Mouse (Mus musculus) lung, adult 2 months (tissue): ENCODE measurements around the gene Cabp1. TPM values are rescaled to one million over a fixed set of nuclear protein-coding genes. Genes with fewer than 3 reads are reported as not detected.

Experiments used
- DNase-seq: peaks from one replicate; pipeline ENCODE4 v3.0.0; 2022
- H3K4me1 ChIP-seq: fragments of 200-500 bp; 2 replicates; pipeline ENCODE4 v1.6.1; 2011; ENCODE audit warnings: low read length; ENCODE audit not compliant: control insufficient read depth, insufficient read depth
- H3K4me3 ChIP-seq: fragments of 200-500 bp; replicated peaks from 2 replicates; pipeline ENCODE3; 2011; ENCODE audit warnings: low read depth, mild to moderate bottlenecking, control low read depth, low read length; ENCODE audit errors: extremely low read depth
- CTCF ChIP-seq: fragments of 200-500 bp; IDR thresholded peaks from 2 replicates; pipeline ENCODE4 v1.5.1; 2011; ENCODE audit warnings: mild to moderate bottlenecking, low read length, control low read depth; ENCODE audit not compliant: insufficient read depth
- POLR2A ChIP-seq: fragments of 200-500 bp; IDR thresholded peaks from 2 replicates; pipeline ENCODE4 v1.6.1; 2011; ENCODE audit warnings: low read depth, mild to moderate bottlenecking, control low read depth, low read length, borderline replicate concordance; ENCODE audit errors: extremely low read depth
- WGBS: fragments of 180-500 bp; shearing (Covaris S2); methylation state at CpG from one replicate; pipeline ENCODE4 v1.1.7; 2018; 5-methylcytosine and 5-hydroxymethylcytosine counted together
- polyA plus RNA-seq: library from polyadenylated mRNA; depleted of rRNA; stranded (reverse); fragments of >200 nt; gene quantifications from 2 replicates; pipeline ENCODE4 v1.2.3, GENCODE M21; 2012

The Cabp1 gene
- polyA plus RNA-seq, 1 experiment: 6.9 TPM

GRCm38 (mm10) chr5:115212451-115212850 lies 18.3 kb upstream of the Cabp1 start:
- TF ChIP-seq CTCF (no peak), POLR2A (no peak)
- WGBS: 74% methylated on average over 9 of the region's 9 CpGs
- H3K4me3 ChIP-seq: no peak overlapping the region
- DNase-seq: no peak
- no peaks in the 10 kb centered on the region for H3K4me1 ChIP-seq

GRCm38 (mm10) chr5:115210380-115210779 lies 16.2 kb upstream of the Cabp1 start:
- TF ChIP-seq CTCF: peak; percentile 57
- TF ChIP-seq POLR2A: no peak
- H3K4me3 ChIP-seq: no peak overlapping the region
- H3K4me1 ChIP-seq: no peaks in the 10 kb centered on the region
- WGBS: 15% methylated on average over 1 of the region's 1 CpGs
- peak; percentile 33 for DNase-seq

GRCm38 (mm10) chr5:115208601-115209000 lies 14.4 kb upstream of the Cabp1 start:
- 72% methylated on average over 5 of the region's 5 CpGs for WGBS
- no peak for DNase-seq
- Histone ChIP-seq H3K4me1 (peaks cover 7% of the 10 kb centered on the region; the same call in 1 of the 2 replicates), H3K4me3 (no peak overlapping the region)
- no peak for TF ChIP-seq CTCF

DNA sequence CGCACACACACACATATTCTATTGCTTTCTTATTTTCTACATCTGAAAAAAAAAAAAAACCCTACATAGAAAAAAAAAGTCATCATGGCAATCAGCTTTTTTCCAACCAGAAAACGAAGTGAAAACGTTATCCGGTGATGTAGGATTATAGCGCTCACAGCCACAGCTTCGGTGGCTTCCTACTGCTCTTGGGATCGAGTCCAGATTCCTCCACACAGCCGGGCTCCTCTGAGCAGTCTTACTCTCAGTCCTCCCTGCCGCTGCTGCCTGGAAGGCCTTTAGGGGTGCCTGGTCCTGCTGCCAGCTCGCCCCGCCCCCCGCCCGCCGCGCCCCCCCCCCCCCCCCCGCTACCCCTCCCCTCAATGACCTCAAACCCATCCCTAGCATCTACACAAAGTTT lies 13.7 kb upstream of the Cabp1 start:
- WGBS: 22% methylated on average over 10 of the region's 16 CpGs
- no peak for DNase-seq
- peaks cover 7% of the 10 kb centered on the region; the same call in 1 of the 2 replicates for H3K4me1 ChIP-seq
- H3K4me3 ChIP-seq: no peak overlapping the region
- no peak for TF ChIP-seq CTCF

- 62% methylated on average over 5 of the region's 5 CpGs for WGBS
Observed at GRCm38 (mm10) chr5:115207244-115207643, 13.1 kb upstream of the Cabp1 start.

GRCm38 (mm10) chr5:115204562-115205311 lies 10.6 kb upstream of the Cabp1 start:
- TF ChIP-seq CTCF (no peak), POLR2A (peak; percentile 33; the same call in 1 of the 2 replicates)
- DNase-seq: peak; percentile 17
- Histone ChIP-seq H3K4me1 (peaks cover 7% of the 10 kb centered on the region; the same call in 1 of the 2 replicates), H3K4me3 (peak overlapping the region; percentile 41)
- WGBS: 6% methylated on average over 31 of the region's 31 CpGs

More at GRCm38 (mm10) chr5:115207244-115207643, 13.1 kb upstream of the Cabp1 start:
- no peak for TF ChIP-seq POLR2A
- TF ChIP-seq CTCF: no peak
- peaks cover 7% of the 10 kb centered on the region; the same call in 1 of the 2 replicates for H3K4me1 ChIP-seq
- DNase-seq: no peak
- no peak overlapping the region for H3K4me3 ChIP-seq

GRCm38 (mm10) chr5:115203735-115204561 lies 9.8 kb upstream of the Cabp1 start:
- TF ChIP-seq CTCF (no peak), POLR2A (no peak)
- DNase-seq: no peak
- WGBS: 6% methylated on average over 23 of the region's 23 CpGs
- H3K4me1 ChIP-seq: peaks cover 7% of the 10 kb centered on the region; the same call in 1 of the 2 replicates
- H3K4me3 ChIP-seq: no peak overlapping the region

GRCm38 (mm10) chr5:115194626-115195221 lies 543 bp upstream of the Cabp1 start:
- Histone ChIP-seq H3K4me3 (peak overlapping the region; percentile 24), H3K4me1 (peaks cover 10% of the 10 kb centered on the region)
- no peak for DNase-seq
- 15% methylated on average over 12 of the region's 12 CpGs for WGBS
- TF ChIP-seq CTCF (no peak), POLR2A (no peak)

- TF ChIP-seq POLR2A (no peak), CTCF (no peak)
- peak overlapping the region; percentile 6 for H3K4me3 ChIP-seq
- 1% methylated on average over 33 of the region's 34 CpGs for WGBS
- peaks cover 10% of the 10 kb centered on the region for H3K4me1 ChIP-seq
- peak; percentile 48 for DNase-seq
Observed at GRCm38 (mm10) chr5:115193226-115193625, 955 bp downstream of the Cabp1 start.
